Mouse (Mus musculus) ES-Bruce4 (cell line): ENCODE data around the gene Olfr1185-ps1. TPM values are rescaled to one million over a fixed set of nuclear protein-coding genes. Genes with fewer than 3 reads are reported as not detected.
"Not testable (repeated sequence)": the region's sequence is repeated elsewhere in the genome, so short reads cannot be mapped to it uniquely, and the experiment has no call there.

Source experiments
- H3K27ac ChIP-seq: 2 replicates; pipeline ENCODE4 v1.5.1; 2012; ENCODE audit warnings: low read length, inconsistent platforms; ENCODE audit not compliant: insufficient read depth
- H3K27me3 ChIP-seq: 2 replicates; pipeline ENCODE4 v1.6.1; 2012; ENCODE audit warnings: mild to moderate bottlenecking, low read length, inconsistent platforms; ENCODE audit not compliant: control insufficient read depth, poor library complexity, insufficient read depth, severe bottlenecking
- H3K36me3 ChIP-seq: 2 replicates; pipeline ENCODE4 v1.6.1; 2012; ENCODE audit warnings: inconsistent platforms, mild to moderate bottlenecking, low read length, moderate library complexity; ENCODE audit not compliant: control insufficient read depth, poor library complexity, insufficient read depth, severe bottlenecking
- H3K4me1 ChIP-seq: one replicate; pipeline ENCODE4 v1.8.1; 2011; ENCODE audit warnings: low read length; ENCODE audit not compliant: control insufficient read depth, insufficient read depth
- H3K4me3 ChIP-seq: 2 replicates; pipeline ENCODE4 v1.5.1; 2011; ENCODE audit warnings: low read depth, mild to moderate bottlenecking, low read length
- H3K9ac ChIP-seq: 2 replicates; pipeline ENCODE4 v1.6.1; 2012; ENCODE audit warnings: low read depth, mild to moderate bottlenecking, inconsistent platforms; ENCODE audit not compliant: poor library complexity, severe bottlenecking
- H3K9me3 ChIP-seq: replicated peaks from 2 replicates; pipeline ENCODE4 v1.6.1; 2012; ENCODE audit warnings: mild to moderate bottlenecking, low read length, inconsistent platforms; ENCODE audit not compliant: control insufficient read depth, poor library complexity, insufficient read depth, severe bottlenecking
- CTCF ChIP-seq: IDR thresholded peaks from one replicate; pipeline ENCODE4 v1.8.1; 2011; ENCODE audit warnings: low read depth, low read length
- EP300 ChIP-seq: IDR thresholded peaks from 2 replicates; pipeline ENCODE4 v1.6.1; 2011; ENCODE audit warnings: low read depth, low read length; ENCODE audit not compliant: insufficient read depth
- POLR2A ChIP-seq: IDR thresholded peaks from one replicate; pipeline ENCODE4 v1.8.1; 2011; ENCODE audit warnings: low read length; ENCODE audit not compliant: insufficient read depth
- polyA plus RNA-seq: library from polyadenylated mRNA; stranded (reverse); fragments of >200 nt; gene quantifications from 2 replicates; pipeline ENCODE4 v1.2.4, GENCODE M21; 2011; ENCODE audit warnings: low read depth; ENCODE audit not compliant: missing spikeins, insufficient read depth, insufficient read length

The Olfr1185-ps1 gene
- not detected in 2 replicates for polyA plus RNA-seq

DNA sequence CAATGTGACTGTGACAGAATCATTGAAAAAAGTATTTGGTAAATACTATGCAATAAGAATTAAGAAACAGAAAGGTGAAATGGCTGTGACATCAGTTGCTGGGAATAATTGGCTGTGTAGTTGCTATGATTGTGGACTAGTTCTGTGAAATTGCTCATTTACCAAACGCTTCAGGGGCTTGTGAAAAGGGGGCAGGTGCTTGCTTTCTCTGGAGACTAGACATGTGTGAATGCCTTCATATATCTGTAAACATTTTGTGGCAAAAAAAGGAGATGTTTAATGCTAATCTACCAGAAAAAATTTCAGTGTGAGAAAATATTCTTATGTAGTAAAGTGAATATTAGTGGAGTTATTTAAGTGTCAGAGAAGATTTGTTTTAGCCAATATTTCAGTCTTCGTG, at the start of gene Olfr1185-ps1:
Gene Olfr1185-ps1 (plus strand): TSS at position 301 of the 400 bp plus-strand sequence.
- H3K4me1 ChIP-seq = no peaks in the 10 kb centered on the region
- H3K9me3 ChIP-seq = no peaks in the 10 kb centered on the region
- TF ChIP-seq POLR2A = no peak
- no peak within 1 kb of the TSS for H3K4me3 ChIP-seq
- no peak within 1 kb of the TSS for H3K9ac ChIP-seq
- H3K27me3 ChIP-seq = no peaks in the 10 kb centered on the region
- H3K36me3 ChIP-seq = no peaks in the 10 kb centered on the region
- no peak within 1 kb of the TSS for H3K27ac ChIP-seq

DNA sequence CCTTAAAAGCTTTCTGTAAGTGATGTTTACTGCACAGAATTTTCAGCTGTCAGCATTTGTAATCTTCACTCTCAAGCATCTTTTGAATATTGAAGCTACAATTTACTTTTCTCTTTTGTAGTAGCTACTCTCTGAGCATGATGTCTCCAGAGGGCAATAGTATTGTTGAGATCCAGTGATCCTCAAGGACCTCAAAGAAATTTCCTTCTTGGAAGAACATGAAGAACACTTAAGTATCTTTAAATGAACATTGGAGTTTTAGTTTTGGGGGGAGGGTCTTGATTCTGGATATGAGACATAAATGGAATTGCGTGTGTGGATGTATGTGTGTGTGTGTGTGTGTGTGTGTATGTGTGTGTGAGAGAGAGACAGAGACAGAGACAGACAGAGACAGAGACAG, 44.1 kb upstream of the Olfr1185-ps1 start, which contains the start of gene Gm13757:
Gene Gm13757 (minus strand): TSS at position 101 of the 400 bp plus-strand sequence.
- H3K4me1 ChIP-seq = no peaks in the 10 kb centered on the region
- H3K9me3 ChIP-seq = no peaks in the 10 kb centered on the region
- no peak within 1 kb of the TSS for H3K27ac ChIP-seq
- TF ChIP-seq CTCF = no peak
- no peak for TF ChIP-seq POLR2A
- TF ChIP-seq EP300 = no peak
- H3K4me3 ChIP-seq = no peak within 1 kb of the TSS
- no peaks in the 10 kb centered on the region for H3K27me3 ChIP-seq
- H3K9ac ChIP-seq = no peak within 1 kb of the TSS
- no peaks in the 10 kb centered on the region for H3K36me3 ChIP-seq

DNA sequence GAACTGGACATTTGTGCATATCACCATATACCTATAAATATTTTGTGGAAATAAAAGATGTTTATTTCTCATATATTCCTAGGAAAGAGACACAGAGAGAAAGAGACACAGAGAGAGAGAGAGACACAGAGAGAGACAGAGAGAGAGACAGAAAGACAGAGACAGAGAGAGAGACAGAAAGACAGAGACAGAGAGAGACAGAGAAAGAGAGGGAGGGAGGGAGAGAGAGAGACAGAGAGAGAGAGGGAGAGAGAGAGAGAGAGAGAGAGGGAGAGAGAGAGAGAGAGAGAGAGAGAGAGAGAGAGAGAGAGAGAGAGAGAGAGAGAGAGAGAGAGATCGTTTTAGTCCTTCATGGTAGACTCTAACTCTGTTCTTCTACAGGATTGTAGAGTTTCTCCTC, 38.6 kb upstream of the Olfr1185-ps1 start, which contains the start of gene Olfr1183:
Gene Olfr1183 (plus strand): TSS at position 301 of the 400 bp plus-strand sequence.
- H3K9me3 ChIP-seq, H3K27me3 ChIP-seq, H3K9ac ChIP-seq, H3K4me3 ChIP-seq, H3K27ac ChIP-seq, H3K4me1 ChIP-seq, H3K36me3 ChIP-seq: not testable (repeated sequence)

DNA sequence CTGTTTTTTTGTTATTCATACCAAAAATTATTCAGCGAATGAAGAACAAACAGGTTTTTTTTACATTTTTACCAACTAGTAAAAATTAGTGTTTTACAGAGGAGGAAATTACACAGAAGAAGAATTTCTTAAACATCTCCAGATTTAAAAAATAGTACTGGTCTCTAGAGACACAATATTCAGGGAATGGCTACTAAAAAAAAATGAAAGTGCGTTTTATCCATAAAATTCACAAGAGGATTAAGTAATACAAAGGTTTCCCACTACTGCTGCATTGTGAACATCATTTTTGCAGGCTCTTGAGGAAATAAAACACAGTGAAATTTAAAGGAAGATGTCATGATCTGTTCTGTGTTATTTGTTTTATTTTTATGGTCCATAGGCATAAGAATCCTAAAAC, 9.8 kb upstream of the Olfr1185-ps1 start, which contains the start of gene Olfr1184:
Gene Olfr1184 (plus strand): TSS at position 301 of the 400 bp plus-strand sequence.
- Histone ChIP-seq H3K4me3 (no peak within 1 kb of the TSS), H3K27me3 (no peaks in the 10 kb centered on the region), H3K9ac (no peak within 1 kb of the TSS), H3K36me3 (no peaks in the 10 kb centered on the region), H3K9me3 (no peaks in the 10 kb centered on the region), H3K4me1 (no peaks in the 10 kb centered on the region), H3K27ac (no peak within 1 kb of the TSS)
- no peak for TF ChIP-seq CTCF
- TF ChIP-seq EP300 = no peak
- no peak for TF ChIP-seq POLR2A

DNA sequence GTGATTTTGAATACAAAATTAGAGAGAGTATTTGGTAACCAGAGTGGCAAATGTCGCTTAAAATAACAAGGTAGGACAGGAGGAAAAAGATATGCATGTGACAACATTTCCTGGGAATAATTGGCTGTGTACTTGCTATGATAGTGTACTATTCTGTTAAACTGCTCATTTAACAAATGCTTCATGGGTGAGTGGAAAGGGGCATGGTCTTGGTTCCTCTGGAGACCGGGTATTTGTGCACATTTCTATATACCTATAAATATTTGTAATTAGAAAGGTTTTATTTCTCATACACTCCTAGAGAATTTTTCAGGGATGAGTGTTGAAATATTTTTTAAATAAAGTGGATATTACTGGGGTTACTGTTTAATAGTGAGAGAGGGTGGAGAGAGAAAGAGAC, 25.1 kb downstream of the Olfr1185-ps1 start, which contains the start of gene Olfr1186:
Gene Olfr1186 (plus strand): TSS at position 301 of the 400 bp plus-strand sequence.
- Histone ChIP-seq H3K9ac (no peak within 1 kb of the TSS), H3K27me3 (no peaks in the 10 kb centered on the region), H3K4me3 (no peak within 1 kb of the TSS), H3K27ac (no peak within 1 kb of the TSS), H3K36me3 (no peaks in the 10 kb centered on the region), H3K4me1 (no peaks in the 10 kb centered on the region), H3K9me3 (peaks cover 5% of the 10 kb centered on the region; the same call in 1 of the 2 replicates)
- no peak for TF ChIP-seq EP300

DNA sequence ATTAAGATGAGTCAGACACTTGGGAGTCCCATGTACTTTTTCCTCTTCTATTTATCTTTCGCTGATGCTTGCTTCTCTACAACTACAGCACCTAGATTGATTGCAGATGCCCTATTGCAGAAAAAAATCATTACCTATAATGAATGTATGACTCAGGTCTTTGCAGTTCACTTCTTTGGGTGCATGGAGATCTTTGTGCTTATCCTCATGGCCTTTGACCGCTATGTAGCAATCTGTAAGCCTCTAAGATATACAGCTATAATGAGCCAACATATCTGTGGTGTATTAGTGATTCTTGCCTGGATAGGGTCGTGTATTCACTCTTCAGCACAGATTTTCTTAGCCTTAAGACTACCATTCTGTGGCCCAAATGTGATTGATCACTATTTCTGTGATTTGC, 32.6 kb downstream of the Olfr1185-ps1 start:
- no peak for TF ChIP-seq POLR2A
- TF ChIP-seq EP300 = no peak
- TF ChIP-seq CTCF = no peak

More for the DNA sequence above, 32.6 kb downstream of the Olfr1185-ps1 start:
- Histone ChIP-seq H3K27ac (no peak overlapping the region), H3K9me3 (0 out of 2 replicates have a peak, but pooled peaks cover 5% of the 10 kb centered on the region), H3K4me1 (no peaks in the 10 kb centered on the region), H3K27me3 (no peaks in the 10 kb centered on the region), H3K9ac (no peak overlapping the region), H3K4me3 (no peak overlapping the region), H3K36me3 (no peaks in the 10 kb centered on the region)

Other genes with a start within 250 kb of the Olfr1185-ps1 start
- gene Olfr1173, start 213.4 kb upstream of the Olfr1185-ps1 start, polyA plus RNA-seq = 0.10 and 0.24 TPM in 2 replicates
- not detected in 2 replicates for gene Olfr1174-ps, start 178.2 kb upstream of the Olfr1185-ps1 start, polyA plus RNA-seq
- gene Olfr1175-ps, start 166.1 kb upstream of the Olfr1185-ps1 start, polyA plus RNA-seq = not detected in 2 replicates
- not detected in 2 replicates for gene Olfr1176, start 156.6 kb upstream of the Olfr1185-ps1 start, polyA plus RNA-seq
- not detected in 2 replicates for gene Olfr1177-ps, start 146.8 kb upstream of the Olfr1185-ps1 start, polyA plus RNA-seq
- gene Olfr1178, start 106.3 kb upstream of the Olfr1185-ps1 start, polyA plus RNA-seq = not detected in 2 replicates
- gene Olfr1179, start 86.9 kb upstream of the Olfr1185-ps1 start, polyA plus RNA-seq = not detected in 2 replicates
- not detected in 2 replicates for gene Olfr1180, start 74.2 kb upstream of the Olfr1185-ps1 start, polyA plus RNA-seq
- not detected in 2 replicates for gene Olfr1181, start 67.1 kb upstream of the Olfr1185-ps1 start, polyA plus RNA-seq
- not detected in 2 replicates for gene Gm13757, start 44.2 kb upstream of the Olfr1185-ps1 start, polyA plus RNA-seq
- not detected in 2 replicates for gene Olfr1183, start 38.5 kb upstream of the Olfr1185-ps1 start, polyA plus RNA-seq
- gene Olfr1184, start 9.7 kb upstream of the Olfr1185-ps1 start, polyA plus RNA-seq = not detected in 2 replicates
- gene Olfr1186, start 25.2 kb downstream of the Olfr1185-ps1 start, polyA plus RNA-seq = not detected in 2 replicates
- not detected in 2 replicates for gene Olfr1188, start 63.6 kb downstream of the Olfr1185-ps1 start, polyA plus RNA-seq
- gene Olfr1189, start 93.1 kb downstream of the Olfr1185-ps1 start, polyA plus RNA-seq = not detected in 2 replicates
- gene Olfr1191-ps1, start 147.2 kb downstream of the Olfr1185-ps1 start, polyA plus RNA-seq = not detected in 2 replicates
- gene Olfr1192-ps1, start 155.2 kb downstream of the Olfr1185-ps1 start, polyA plus RNA-seq = 0.12 TPM in 1 of 2 replicates, not detected in the other
- gene Olfr1193, start 182.3 kb downstream of the Olfr1185-ps1 start, polyA plus RNA-seq = not detected in 2 replicates
- gene Olfr1195, start 195.9 kb downstream of the Olfr1185-ps1 start, polyA plus RNA-seq = not detected in 2 replicates
- not detected in 2 replicates for gene Olfr1196, start 211.3 kb downstream of the Olfr1185-ps1 start, polyA plus RNA-seq
- gene Olfr1197, start 239.0 kb downstream of the Olfr1185-ps1 start, polyA plus RNA-seq = not detected in 2 replicates